Mouse (Mus musculus) adrenal gland, postnatal 36 days (tissue): ENCODE data around the gene Oas2. TPM values are rescaled to one million over a fixed set of nuclear protein-coding genes. Genes with fewer than 3 reads are reported as not detected.

Experiments used
- DNase-seq, 2 experiments: peaks; one replicate each; pipeline ENCODE4 v3.0.0; 2021; ENCODE audit warnings: mixed read lengths in 1 of 2
- total RNA-seq, 2 experiments: library from RNA; stranded (reverse); gene quantifications; 2 replicates each; pipeline ENCODE4 v1.2.3; 2021

Oas2 gene
- total RNA-seq, 2 experiments from 2014 or later, result 0.49 to 1.8 TPM

DNA sequence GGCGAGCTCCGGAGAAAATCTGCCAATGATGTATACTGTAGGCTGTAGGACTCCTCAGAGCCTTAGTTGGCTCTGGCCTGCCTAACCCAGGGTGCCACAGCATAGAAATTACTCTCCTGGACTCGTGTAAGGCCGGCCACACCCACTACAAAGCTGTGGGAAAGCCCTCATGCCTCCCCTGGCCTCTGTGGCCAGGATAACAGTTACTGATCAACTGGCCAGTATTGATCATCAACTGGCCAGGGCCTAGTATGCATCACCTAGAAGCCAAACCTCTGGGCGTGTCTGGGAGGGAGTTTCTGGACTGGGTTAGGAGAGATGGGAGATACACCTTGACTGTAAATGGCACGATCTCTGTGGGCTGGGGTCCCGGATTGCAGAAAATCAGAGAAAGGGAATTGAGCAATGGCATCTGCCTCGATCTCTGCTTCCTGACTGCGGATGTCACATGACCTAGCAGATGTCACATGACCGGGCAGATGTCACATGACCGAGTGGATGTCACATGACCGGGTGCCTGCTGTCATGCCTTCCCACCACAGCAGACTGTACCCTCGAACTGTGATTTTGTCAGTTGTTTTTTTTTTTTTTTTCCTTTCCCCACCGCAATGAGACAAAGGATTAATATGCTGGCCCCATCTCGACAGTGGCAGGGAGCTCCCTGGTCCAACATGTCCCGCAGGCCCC lies 53.5 kb downstream of the Oas2 start:
- no peak for DNase-seq

DNA sequence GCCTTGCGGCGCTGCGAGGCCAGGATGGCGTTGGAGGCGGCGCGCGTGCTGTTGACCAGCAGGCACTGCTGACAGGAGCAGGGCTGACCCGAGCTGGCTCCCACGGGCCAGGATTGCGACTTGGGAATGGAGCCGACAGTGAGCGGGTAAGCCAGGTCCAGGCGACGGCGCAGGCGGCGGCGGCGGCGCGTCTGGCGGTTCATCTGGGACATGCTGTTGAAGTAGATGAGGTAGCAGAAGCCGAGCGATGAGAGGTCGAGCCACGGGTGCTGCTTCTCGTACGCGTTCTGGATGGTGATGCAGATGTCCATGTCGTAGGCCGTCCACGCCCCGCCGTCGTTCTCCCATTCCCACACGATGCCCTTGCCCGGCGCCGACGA lies 55.0 kb downstream of the Oas2 start:
- peak in 1 of 2 experiments; percentile 27 for DNase-seq

- no peak for DNase-seq
Observed at GRCm38 (mm10) chr5:120693931-120694694, 55.5 kb downstream of the Oas2 start.

- DNase-seq, result no peak
Observed at GRCm38 (mm10) chr5:120692034-120692433, 57.6 kb downstream of the Oas2 start.

- DNase-seq, result no peak
Observed at GRCm38 (mm10) chr5:120690417-120690816, 59.2 kb downstream of the Oas2 start.

GRCm38 (mm10) chr5:120688434-120688833 lies 61.2 kb downstream of the Oas2 start:
- no peak for DNase-seq

DNA sequence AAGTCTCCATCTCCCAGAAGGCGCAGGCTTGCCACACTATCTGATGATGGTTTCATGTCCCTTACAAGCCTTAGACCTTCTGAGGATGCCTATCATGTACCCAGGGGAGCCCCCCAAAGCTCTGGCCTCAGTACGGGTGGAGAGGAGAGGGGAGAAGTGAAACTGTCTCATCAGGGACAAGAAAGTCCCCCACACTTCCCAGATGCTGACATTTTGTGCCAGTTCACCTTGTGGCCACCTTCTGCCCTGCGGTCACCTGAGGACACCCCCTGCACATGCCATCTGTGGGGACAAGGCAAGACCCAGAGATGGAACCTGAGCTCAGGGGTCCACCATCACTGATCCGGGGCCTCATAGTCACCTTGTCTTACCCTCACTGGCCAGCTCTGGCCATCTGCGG lies 61.8 kb downstream of the Oas2 start:
- no peak for DNase-seq

DNA sequence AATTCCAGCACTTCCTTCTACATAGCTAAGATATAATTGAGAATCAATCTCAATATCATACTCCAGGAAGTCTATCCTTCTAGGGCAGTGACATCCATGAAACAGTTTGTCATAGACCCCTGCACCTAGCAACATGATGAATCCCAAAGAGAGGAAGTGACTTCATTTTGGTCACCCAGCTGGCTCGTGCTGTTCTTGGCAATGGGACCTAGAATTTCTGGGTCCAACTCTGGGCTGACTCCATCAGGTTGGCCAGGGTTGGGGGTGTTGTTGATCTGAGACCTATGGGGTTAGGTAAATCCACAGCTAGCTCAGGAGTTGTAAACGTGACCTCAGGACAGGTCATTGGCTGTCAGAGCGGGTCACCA lies 62.2 kb downstream of the Oas2 start:
- DNase-seq, result no peak

DNA sequence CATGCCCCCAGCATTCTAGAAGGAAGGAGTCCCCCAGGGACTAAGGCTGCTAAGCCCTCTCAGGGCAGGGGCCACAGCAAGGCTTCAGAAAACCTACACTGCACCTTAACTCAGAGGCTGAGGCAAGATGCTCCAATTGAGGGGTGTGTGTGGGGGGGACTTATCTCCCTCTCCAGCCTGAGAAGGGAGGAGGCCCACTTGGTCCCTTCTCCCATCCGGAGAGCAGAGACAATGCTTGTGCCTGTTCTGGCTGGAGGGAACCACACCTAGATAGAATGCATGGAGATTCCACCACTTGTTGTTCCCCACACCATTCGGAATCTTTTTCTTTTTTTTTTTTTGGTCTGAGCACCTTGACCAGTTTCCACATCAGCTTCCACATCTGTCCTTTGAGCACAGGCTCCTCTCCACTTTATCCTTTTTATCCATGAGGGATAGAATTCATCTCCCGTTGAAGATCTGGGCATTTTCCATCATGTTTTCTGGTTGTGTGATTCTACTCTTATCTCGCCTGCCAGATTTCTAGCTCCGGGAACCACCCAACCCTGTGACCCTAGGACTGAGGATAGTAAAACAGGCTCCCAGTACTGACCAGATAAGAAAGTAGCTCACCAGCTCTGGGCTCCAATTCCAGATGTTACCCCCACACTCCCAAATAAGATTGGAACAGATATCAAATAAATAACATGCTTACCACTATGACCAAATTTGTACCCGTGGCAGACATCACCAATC lies 62.7 kb downstream of the Oas2 start:
- no peak for DNase-seq

GRCm38 (mm10) chr5:120685678-120686077 lies 64.0 kb downstream of the Oas2 start:
- no peak for DNase-seq

DNA sequence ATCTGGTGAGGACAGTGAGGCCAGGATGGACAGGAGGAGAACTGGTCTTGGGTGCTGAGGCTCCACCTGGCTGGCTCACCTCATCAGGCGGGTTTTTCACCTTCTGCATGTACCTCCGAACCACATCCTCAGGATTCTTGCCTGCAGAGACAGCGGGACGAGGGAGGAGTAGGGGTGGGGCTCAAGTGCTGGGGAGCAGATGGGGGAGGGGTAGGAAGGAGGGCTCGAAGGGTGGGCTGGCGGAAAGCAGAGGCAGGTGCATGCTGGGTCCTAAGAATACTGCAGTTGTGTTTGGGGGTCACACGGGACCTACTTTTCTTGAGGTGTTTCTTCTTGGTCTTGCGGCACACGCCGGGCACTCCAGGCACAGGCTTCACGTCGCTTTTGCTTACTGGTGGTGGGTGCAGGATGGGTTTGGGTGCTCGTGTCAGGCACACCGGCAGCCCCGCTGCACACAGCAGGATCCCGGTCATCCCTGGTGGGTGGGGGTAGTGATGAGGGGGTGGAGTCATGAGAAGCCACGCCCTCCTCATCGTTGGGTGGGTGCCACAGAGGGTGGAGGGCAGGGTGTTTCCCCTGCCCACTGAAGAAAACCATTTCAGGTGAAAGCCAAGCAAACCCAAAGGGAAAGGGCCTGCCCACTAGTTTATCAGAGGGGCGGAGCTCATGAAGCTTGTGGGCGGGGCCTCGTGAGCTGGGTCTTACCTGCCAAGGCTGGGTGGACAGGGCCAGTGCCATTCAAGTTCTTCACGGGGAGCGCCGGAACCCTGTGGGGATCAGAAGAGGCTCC lies 66.5 kb downstream of the Oas2 start:
- DNase-seq, result no peak

- no peak for DNase-seq
Observed at GRCm38 (mm10) chr5:120680918-120681317, 68.7 kb downstream of the Oas2 start.

Other genes starting within 250 kb of the Oas2 start
- 10 to 100 TPM; 86.9 to 87.9 TPM for gene Plbd2, start 246.2 kb downstream of the Oas2 start, total RNA-seq
- gene Slc8b1, start 238.7 kb downstream of the Oas2 start, total RNA-seq, result 10 to 100 TPM; 29.0 to 45.6 TPM
- 10 to 100 TPM; 34.1 to 36.9 TPM for gene Tpcn1, start 161.2 kb downstream of the Oas2 start, total RNA-seq
- gene Iqcd, start 160.8 kb downstream of the Oas2 start, total RNA-seq, result under 1 TPM; 0.36 to 0.40 TPM
- gene Rita1, start 137.3 kb downstream of the Oas2 start, total RNA-seq, result 10 to 100 TPM; 15.6 to 15.9 TPM
- gene Ddx54, start 137.1 kb downstream of the Oas2 start, total RNA-seq, result 10 to 100 TPM; 50.4 to 51.1 TPM
- gene Cfap73, start 115.6 kb downstream of the Oas2 start, total RNA-seq, result 1 to 10 TPM in 1 of 2 experiments, not detected in 1; 2.0 TPM
- 10 to 100 TPM; 10.9 to 14.0 TPM for gene Rasal1, start 101.0 kb downstream of the Oas2 start, total RNA-seq
- gene Dtx1, start 37.9 kb downstream of the Oas2 start, total RNA-seq, result 10 to 100 TPM in 1 of 2 experiments, 1 to 10 TPM in 1; 7.6 to 12.0 TPM
- gene Oas3, start 27.8 kb upstream of the Oas2 start, total RNA-seq, result under 1 TPM; 0.36 to 0.60 TPM
- not detected for gene Oas1e, start 45.7 kb upstream of the Oas2 start, total RNA-seq
- 1 to 10 TPM in 1 of 2 experiments, under 1 TPM in 1; 0.40 to 1.7 TPM for gene Oas1c, start 62.7 kb upstream of the Oas2 start, total RNA-seq
- not detected for gene Oas1f, start 97.5 kb upstream of the Oas2 start, total RNA-seq
- gene Oas1h, start 111.6 kb upstream of the Oas2 start, total RNA-seq, result not detected
- 1 to 10 TPM in 1 of 2 experiments, under 1 TPM in 1; 0.72 to 1.4 TPM for gene Oas1g, start 137.8 kb upstream of the Oas2 start, total RNA-seq
- 1 to 10 TPM; 3.2 to 3.7 TPM for gene Oas1a, start 157.7 kb upstream of the Oas2 start, total RNA-seq
- not detected for gene Oas1d, start 164.7 kb upstream of the Oas2 start, total RNA-seq